Mouse (Mus musculus): ENCODE measurements around the gene Pex1.

- TF ChIP-seq CTCF (IDR thresholded peaks at IDR 0.05; ENCODE audit: low read depth, low read length) (no peak), GATA1 (IDR thresholded peaks at IDR 0.05; ENCODE audit: borderline replicate concordance, low read length) (no peak), GATA2 (IDR thresholded peaks at IDR 0.05; ENCODE audit: borderline replicate concordance, low read depth, low read length) (no peak)
Measured at GRCm38 (mm10) chr5:3579066-3579465, 16.8 kb upstream of the Pex1 start.
